Mouse (Mus musculus) lung, adult 2 months (tissue): ENCODE data around the gene Tex52.

ENCODE experiments used
- CTCF ChIP-seq: fragments of 200-500 bp; IDR thresholded peaks from 2 replicates; pipeline ENCODE4 v1.5.1; 2011; ENCODE audit warnings: mild to moderate bottlenecking, low read length, control low read depth; ENCODE audit not compliant: insufficient read depth
- POLR2A ChIP-seq: fragments of 200-500 bp; IDR thresholded peaks from 2 replicates; pipeline ENCODE4 v1.6.1; 2011; ENCODE audit warnings: low read depth, mild to moderate bottlenecking, control low read depth, low read length, borderline replicate concordance; ENCODE audit errors: extremely low read depth

GRCm38 (mm10) chr6:128355201-128355681, 20.0 kb upstream of the Tex52 start:
- TF ChIP-seq CTCF (no peak), POLR2A (no peak)
